Mouse (Mus musculus) neural tube, embryonic 11.5 days (tissue): Measurements from ENCODE around the gene Topbp1. TPM values are rescaled to one million over a fixed set of nuclear protein-coding genes. Genes with fewer than 3 reads are reported as not detected.

ENCODE experiments used
- ATAC-seq: fragments of 200-750 bp; cut with Nextera tagmentation; 2 replicates; pipeline ENCODE4 v1.8.0; 2017; ENCODE audit warnings: moderate number of reproducible peaks, mild to moderate bottlenecking, moderate TSS enrichment, moderate library complexity; ENCODE audit not compliant: insufficient read depth, low FRiP score, low TSS enrichment
- DNase-seq: peaks from one replicate; pipeline ENCODE4 v3.0.0-alpha.2; 2015; ENCODE audit warnings: low spot score
- H3K27ac ChIP-seq: fragments of 300-500 bp; sonication (generic); 2 replicates; pipeline ENCODE4 v1.5.1; 2014; ENCODE audit warnings: low read depth, mild to moderate bottlenecking, low read length
- H3K27me3 ChIP-seq: fragments of 300-500 bp; sonication (generic); 2 replicates; pipeline ENCODE4 v1.6.1; 2014; ENCODE audit warnings: mild to moderate bottlenecking, low read length, mixed read lengths; ENCODE audit not compliant: control insufficient read depth, insufficient read depth
- H3K36me3 ChIP-seq: fragments of 300-500 bp; sonication (generic); 2 replicates; pipeline ENCODE4 v1.6.1; 2014; ENCODE audit warnings: mild to moderate bottlenecking, low read length, moderate library complexity, mixed read lengths; ENCODE audit not compliant: control insufficient read depth, insufficient read depth
- H3K4me1 ChIP-seq: fragments of 300-500 bp; sonication (generic); 2 replicates; pipeline ENCODE4 v1.6.1; 2014; ENCODE audit warnings: low read length, mixed read lengths; ENCODE audit not compliant: control insufficient read depth, insufficient read depth
- H3K4me2 ChIP-seq: fragments of 300-500 bp; sonication (generic); 2 replicates; pipeline ENCODE4 v1.6.1; 2014; ENCODE audit warnings: low read depth, mild to moderate bottlenecking, moderate library complexity
- H3K4me3 ChIP-seq: fragments of 300-500 bp; sonication (generic); 2 replicates; pipeline ENCODE4 v1.5.1; 2014; ENCODE audit warnings: low read depth, low read length
- H3K9ac ChIP-seq: fragments of 300-500 bp; sonication (generic); 2 replicates; pipeline ENCODE4 v1.6.1; 2014; ENCODE audit warnings: mild to moderate bottlenecking, low read length
- H3K9me3 ChIP-seq: fragments of 300-500 bp; sonication (generic); 2 replicates; pipeline ENCODE4 v1.6.1; 2016; ENCODE audit warnings: low read length; ENCODE audit not compliant: control insufficient read depth
- WGBS: fragments of 180-500 bp; shearing (Covaris S2); extraction: QIAGEN DNeasy Blood & Tissue Kit; methylation state at CpG from one replicate; pipeline ENCODE4 v1.1.7; 2014; 5-methylcytosine and 5-hydroxymethylcytosine counted together
- polyA plus RNA-seq: library from polyadenylated mRNA; unstranded; fragments of >200 nt; fragmentation: Nextera tagmentation; extraction: Ambion mirVana; gene quantifications from 2 replicates; pipeline ENCODE4 v1.2.1, GENCODE M21; 2014

Gene Topbp1
- polyA plus RNA-seq, 1 experiment from 2014 or later, result 85.0 TPM

DNA sequence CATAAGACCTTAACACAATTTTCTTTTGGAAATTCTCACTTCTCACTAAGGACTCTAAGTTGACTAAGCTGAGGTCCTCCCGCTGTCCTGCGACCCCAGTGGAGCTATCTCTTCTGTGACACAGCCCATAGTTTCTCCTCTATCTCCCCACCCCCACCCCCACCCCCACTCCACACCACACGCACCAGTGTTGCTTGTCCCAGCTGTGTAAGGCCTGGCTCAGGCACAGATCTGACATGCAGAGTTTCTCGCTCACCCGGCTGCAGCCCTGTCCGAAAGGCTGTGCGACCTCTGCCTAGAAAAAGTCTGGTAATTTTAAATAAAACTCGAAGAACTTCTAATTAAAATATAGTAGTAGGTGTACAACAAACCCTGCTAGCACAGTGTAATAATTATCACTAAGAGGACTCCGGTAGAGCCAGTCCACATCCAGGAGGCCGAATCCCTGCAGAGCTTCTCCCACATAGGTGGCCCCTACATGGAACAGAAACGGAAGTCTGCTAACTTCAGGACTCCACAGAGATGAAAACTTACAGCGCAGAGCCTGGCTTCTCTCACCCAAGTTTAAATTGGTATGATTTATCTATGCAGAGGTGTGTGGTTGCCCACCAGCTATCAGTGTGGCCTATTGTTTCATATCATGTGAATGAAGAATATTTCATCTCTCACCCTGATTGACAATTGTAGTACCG lies 16.4 kb upstream of the Topbp1 start:
- WGBS, result 90% methylated on average over 13 of the region's 13 CpGs
- no peak overlapping the region for H3K4me3 ChIP-seq
- no peaks in the 10 kb centered on the region for H3K9me3 ChIP-seq
- H3K27me3 ChIP-seq, result no peaks in the 10 kb centered on the region
- no peaks in the 10 kb centered on the region for H3K4me1 ChIP-seq
- ATAC-seq (no peak), DNase-seq (no peak)
- no peak overlapping the region for H3K27ac ChIP-seq
- no peak overlapping the region for H3K4me2 ChIP-seq
- H3K36me3 ChIP-seq, result no peaks in the 10 kb centered on the region
- H3K9ac ChIP-seq, result no peak overlapping the region

DNA sequence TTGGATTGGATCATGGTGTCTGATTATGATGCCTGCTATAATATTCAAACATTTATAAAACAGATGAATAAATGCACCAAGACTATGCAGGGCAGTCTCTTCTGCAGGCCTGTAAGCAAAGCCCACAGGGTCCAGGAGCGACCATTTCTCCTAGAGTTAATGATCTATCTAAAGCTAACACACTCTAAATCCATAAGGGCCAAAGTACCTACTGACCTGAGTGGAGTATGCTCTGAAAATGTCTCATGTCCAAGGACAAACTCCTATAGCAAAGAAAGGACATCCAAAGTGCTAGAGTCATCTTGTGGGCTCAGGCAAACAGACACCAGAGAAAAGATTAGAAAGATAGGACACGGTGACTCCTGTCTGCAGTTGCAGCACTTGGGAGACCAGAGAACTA lies 10.5 kb upstream of the Topbp1 start:
- Histone ChIP-seq H3K4me1 (no peaks in the 10 kb centered on the region), H3K4me3 (no peak overlapping the region), H3K9ac (no peak overlapping the region), H3K27me3 (no peaks in the 10 kb centered on the region), H3K36me3 (no peaks in the 10 kb centered on the region), H3K4me2 (no peak overlapping the region), H3K27ac (no peak overlapping the region), H3K9me3 (no peaks in the 10 kb centered on the region)
- ATAC-seq (no peak), DNase-seq (no peak)
- WGBS, result 93% methylated on average over 2 of the region's 2 CpGs

DNA sequence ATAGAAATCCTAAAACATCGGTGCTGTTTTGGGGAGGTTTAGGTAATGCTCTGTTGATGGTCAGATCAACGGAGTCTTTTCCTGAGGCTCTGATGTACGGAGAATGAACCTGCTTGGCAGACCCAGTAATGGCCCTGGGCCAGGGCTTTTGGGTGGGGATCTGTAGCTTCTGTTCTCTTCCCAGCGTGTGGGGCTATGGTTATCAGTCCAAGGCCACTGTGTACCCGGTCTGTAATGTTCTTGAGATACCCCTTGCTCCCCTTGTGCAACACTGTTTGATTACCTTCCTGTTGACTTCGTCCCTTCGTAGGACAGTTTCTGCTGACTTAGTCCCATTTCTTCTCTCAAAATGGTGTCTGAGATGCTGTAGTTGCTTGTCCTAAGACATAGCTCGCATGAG lies 3.9 kb upstream of the Topbp1 start:
- WGBS, result 96% methylated on average over 8 of the region's 8 CpGs
- DNase-seq (no peak), ATAC-seq (no peak)
- H3K4me1 ChIP-seq, result no peaks in the 10 kb centered on the region
- no peaks in the 10 kb centered on the region for H3K27me3 ChIP-seq
- no peak overlapping the region for H3K9ac ChIP-seq
- H3K4me2 ChIP-seq, result no peak overlapping the region
- no peaks in the 10 kb centered on the region for H3K9me3 ChIP-seq
- H3K4me3 ChIP-seq, result no peak overlapping the region
- no peaks in the 10 kb centered on the region for H3K36me3 ChIP-seq
- no peak overlapping the region for H3K27ac ChIP-seq

DNA sequence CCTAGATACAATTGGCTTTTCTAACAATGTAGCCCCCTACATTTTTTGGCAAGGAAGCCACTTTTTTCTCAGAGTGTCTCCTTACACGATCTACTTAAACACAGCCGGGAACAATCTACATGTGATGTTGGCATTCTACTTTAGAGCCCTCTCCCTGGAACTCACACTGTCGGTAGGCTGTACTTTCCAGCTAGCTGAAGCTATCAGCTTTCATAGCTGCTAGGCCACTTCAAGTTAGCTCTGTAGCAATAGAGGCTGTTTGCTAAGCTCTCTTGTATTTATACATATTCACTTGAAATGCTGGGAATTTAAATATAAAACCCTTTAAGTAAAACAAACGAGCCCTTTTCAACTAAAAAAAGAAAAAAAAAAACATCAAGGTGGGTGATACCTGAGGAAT lies 2.8 kb upstream of the Topbp1 start:
- Histone ChIP-seq H3K4me3 (no peak overlapping the region), H3K4me2 (no peak overlapping the region), H3K36me3 (no peaks in the 10 kb centered on the region), H3K4me1 (no peaks in the 10 kb centered on the region), H3K27ac (no peak overlapping the region), H3K9me3 (no peaks in the 10 kb centered on the region), H3K27me3 (no peaks in the 10 kb centered on the region), H3K9ac (no peak overlapping the region)
- DNase-seq, result no peak
- WGBS, result 89% methylated on average over 4 of the region's 4 CpGs
- no peak for ATAC-seq

DNA sequence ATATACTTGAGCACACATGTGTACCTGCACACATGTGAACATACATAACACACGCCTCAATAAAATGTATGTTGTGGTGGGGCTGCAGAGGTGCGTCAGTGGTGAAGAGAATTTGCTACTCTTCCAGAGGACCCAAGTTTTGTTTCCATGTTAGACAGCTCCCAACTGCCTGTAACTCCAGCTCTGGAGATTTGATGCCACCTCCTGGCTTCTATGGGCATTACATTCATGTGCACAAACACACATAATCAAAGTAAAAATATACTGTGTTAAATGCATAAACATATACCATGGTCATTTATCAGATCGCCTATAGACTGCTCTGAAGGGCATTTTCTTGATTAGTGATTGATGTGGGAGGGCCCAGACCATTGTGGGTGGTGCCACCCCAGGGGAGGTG lies 2.3 kb upstream of the Topbp1 start:
- H3K27ac ChIP-seq, result no peak overlapping the region
- ATAC-seq, result 0 out of 2 replicates have a peak, but pooled peaks have one; percentile 21
- peak; percentile 61 for DNase-seq
- H3K36me3 ChIP-seq, result no peaks in the 10 kb centered on the region
- no peak overlapping the region for H3K4me3 ChIP-seq
- H3K4me1 ChIP-seq, result no peaks in the 10 kb centered on the region
- H3K9ac ChIP-seq, result no peak overlapping the region
- 62% methylated on average over 3 of the region's 3 CpGs for WGBS
- no peak overlapping the region for H3K4me2 ChIP-seq
- no peaks in the 10 kb centered on the region for H3K9me3 ChIP-seq
- no peaks in the 10 kb centered on the region for H3K27me3 ChIP-seq

DNA sequence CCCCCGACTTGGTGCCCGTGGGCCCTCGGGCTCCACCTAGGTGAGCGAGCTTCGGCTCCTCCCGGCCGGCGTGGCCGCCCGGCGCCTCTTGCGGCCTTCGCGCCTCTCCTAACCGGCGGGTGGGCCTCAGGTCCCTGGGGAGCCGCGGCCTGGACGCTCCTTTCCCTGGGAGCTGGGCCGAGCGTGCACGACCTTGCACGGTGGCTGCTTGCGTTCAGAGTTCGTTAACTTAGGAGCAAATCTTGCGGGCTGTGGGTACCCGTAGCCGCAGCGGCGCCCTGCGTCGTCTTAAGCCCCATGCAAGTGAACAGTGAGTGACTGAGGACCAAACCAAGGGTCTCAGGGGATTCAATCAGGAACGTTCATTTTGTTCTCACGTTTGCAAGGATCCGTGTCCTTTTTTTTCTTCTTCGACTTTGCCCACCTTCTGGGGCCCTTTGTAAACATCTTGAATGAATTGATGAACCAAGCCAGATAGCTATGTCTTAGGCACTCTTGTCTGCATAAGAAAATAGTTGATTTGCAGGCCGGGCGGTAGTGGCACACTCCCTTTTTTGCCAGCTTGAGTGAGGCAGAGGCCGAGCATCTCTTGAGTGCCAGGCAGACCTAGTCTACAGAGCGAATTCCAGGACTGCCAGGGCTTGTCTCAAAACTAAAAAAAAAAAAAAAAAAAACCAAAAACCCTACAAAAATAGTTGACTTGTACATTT lies 472 bp downstream of the Topbp1 start:
- H3K4me1 ChIP-seq, result no peaks in the 10 kb centered on the region
- H3K9ac ChIP-seq, result peak overlapping the region; percentile 90
- H3K9me3 ChIP-seq, result no peaks in the 10 kb centered on the region
- peak; percentile 66 for DNase-seq
- WGBS, result under 1% methylated on average over 40 of the region's 40 CpGs
- peaks cover 5% of the 10 kb centered on the region for H3K36me3 ChIP-seq
- peak overlapping the region; percentile 83 for H3K4me2 ChIP-seq
- ATAC-seq, result peak; percentile 59
- peak overlapping the region; percentile 70 for H3K27ac ChIP-seq
- peak overlapping the region; percentile 95 for H3K4me3 ChIP-seq
- H3K27me3 ChIP-seq, result no peaks in the 10 kb centered on the region

DNA sequence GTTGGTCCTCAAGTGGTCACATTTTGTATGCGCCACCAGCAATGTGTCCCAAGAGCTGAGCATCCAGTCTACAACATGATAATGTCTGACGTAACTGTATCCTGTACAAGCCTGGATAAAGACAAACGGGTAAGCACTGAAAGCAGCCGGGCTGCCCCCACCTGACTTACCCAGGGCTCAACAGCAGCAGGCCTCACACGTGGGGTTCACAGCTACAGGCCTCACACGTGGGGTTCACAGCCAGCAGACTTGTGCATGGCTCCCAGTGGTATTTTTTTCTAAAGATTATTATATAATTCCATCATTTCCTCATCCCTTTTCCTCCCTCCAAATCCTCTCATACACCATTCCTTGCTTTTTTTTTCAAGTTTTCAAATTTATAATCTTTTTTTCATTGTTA lies 4.8 kb downstream of the Topbp1 start:
- Histone ChIP-seq H3K4me3 (no peak overlapping the region), H3K27me3 (no peaks in the 10 kb centered on the region), H3K4me1 (no peaks in the 10 kb centered on the region), H3K9me3 (no peaks in the 10 kb centered on the region), H3K9ac (no peak overlapping the region), H3K27ac (no peak overlapping the region), H3K36me3 (peaks cover 13% of the 10 kb centered on the region), H3K4me2 (no peak overlapping the region)
- ATAC-seq (no peak), DNase-seq (no peak)
- WGBS, result 90% methylated on average over 6 of the region's 6 CpGs

DNA sequence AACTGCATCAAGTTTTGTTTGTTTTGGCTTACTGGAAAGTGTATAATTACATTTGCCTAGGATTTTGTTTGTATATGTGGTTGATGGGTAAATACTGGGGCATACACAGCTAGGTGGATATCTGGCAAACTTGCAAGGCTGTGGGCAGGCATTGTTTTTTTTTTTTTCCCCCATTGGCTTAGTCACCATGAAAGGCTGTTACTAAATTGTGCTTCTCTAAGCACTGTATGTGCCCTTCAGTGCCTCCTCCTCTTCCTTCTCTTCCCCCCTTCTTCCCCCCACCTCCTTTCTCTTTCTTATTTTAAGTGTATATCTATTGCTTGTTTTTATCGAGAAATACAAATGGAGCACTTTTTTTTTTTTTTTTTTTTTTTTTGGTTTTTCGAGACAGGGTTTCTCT lies 19.7 kb downstream of the Topbp1 start:
- H3K4me3 ChIP-seq, result no peak overlapping the region
- H3K4me1 ChIP-seq, result no peaks in the 10 kb centered on the region
- H3K4me2 ChIP-seq, result no peak overlapping the region
- no peak for ATAC-seq
- H3K9ac ChIP-seq, result no peak overlapping the region
- H3K27ac ChIP-seq, result no peak overlapping the region
- no peaks in the 10 kb centered on the region for H3K27me3 ChIP-seq
- no peak for DNase-seq
- 94% methylated on average over 1 of the region's 2 CpGs for WGBS
- H3K9me3 ChIP-seq, result no peaks in the 10 kb centered on the region
- peaks cover 17% of the 10 kb centered on the region for H3K36me3 ChIP-seq

DNA sequence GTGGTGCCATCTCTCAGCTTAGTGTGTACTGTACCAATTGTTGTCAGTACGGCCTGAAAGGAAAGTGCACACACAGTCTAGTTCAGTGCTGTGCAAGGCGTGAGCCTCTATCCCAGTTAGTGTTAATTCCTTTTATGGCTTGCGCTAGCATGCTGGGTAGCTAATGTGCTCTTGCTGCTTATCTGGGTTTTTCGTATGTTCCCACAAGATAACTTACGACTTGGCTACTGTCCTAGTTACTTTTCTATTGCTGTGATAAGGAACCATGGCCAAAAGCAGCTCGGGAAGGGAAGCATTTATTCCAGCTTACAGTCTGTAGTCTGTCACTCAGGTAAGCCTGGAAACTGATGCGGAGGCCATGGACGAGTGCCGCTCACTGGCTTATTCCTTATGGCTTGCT lies 21.4 kb downstream of the Topbp1 start:
- WGBS, result 74% methylated on average over 9 of the region's 9 CpGs
- H3K4me3 ChIP-seq, result no peak overlapping the region
- ATAC-seq (no peak), DNase-seq (no peak)
- H3K9ac ChIP-seq, result no peak overlapping the region
- H3K4me2 ChIP-seq, result no peak overlapping the region
- H3K27me3 ChIP-seq, result no peaks in the 10 kb centered on the region
- no peaks in the 10 kb centered on the region for H3K9me3 ChIP-seq
- no peaks in the 10 kb centered on the region for H3K4me1 ChIP-seq
- H3K27ac ChIP-seq, result no peak overlapping the region
- peaks cover 13% of the 10 kb centered on the region for H3K36me3 ChIP-seq
